Mouse (Mus musculus): ENCODE measurements at regions not wholly inside any gene's neighbourhood (a gene's known extent, or its start where the extent isn't known, plus 50 kb on each side); places are given as distances from the start of the nearest gene placed in this dataset.
A peak's percentile ranks its signal among the peaks of the same experiment; 100 is the strongest.
"Not testable (repeated sequence)": the region's sequence is repeated elsewhere in the genome, so short reads cannot be mapped to it uniquely, and the experiment has no call there.

DNA sequence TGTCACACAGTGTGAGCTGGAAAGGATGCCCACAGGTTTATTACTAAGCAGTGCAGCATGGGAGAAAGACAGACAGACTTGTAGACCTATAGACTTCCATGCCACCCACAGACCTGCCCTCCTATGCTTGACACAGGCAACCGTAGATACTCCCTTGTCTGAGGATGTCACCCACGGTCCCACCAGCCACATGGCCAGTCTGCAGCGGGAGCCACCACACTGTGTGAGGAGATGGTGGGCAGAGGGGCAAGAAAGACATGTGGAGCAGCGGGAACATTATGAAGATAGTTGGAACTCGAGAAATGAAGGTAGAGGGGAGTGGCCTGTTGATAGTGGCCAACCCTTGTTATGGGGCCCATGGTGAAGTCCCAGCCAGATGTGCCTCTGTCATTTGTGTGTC lies 244.0 kb upstream of the Tusc1 start:
- no peak for DNase-seq (ENCODE audit: low spot score)

DNA sequence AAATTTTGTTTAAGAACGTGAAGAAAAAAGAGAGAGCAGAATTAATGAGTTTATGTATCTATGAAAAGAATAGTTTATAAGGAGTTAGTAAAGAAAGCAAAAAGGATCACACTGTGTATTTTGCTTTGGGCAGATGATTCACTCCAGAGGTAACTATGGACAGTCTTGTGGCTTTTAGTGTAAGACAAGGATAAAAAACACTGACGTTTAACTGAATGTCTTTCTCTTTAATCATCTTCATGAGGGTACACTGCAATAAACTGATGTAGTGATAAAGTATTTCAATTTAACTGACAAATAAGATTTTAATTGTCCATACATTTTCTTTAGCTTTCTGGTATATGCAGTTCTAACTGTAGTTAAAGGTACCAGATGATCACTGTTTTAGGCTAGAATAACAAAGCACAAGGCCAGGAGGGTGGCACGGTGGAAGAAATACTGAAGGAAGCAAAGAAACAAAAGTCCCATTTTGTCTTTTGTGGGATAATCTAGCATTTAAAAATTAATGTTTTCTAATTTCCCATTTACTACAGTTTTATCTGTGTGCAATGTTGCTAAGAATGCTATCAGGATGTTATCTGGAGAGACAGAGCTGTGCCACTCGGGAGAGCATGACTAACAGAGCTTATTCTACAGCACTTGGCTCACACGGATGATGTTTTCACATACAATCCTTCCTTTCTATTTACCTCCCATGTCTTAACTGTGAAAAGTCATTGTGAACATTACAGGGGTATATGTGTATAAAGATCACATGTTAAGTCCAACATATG lies 232.4 kb upstream of the Tusc1 start:
- DNase-seq (ENCODE audit: low spot score) = no peak

GRCm38 (mm10) chr4:93555787-93556760 lies 220.8 kb upstream of the Tusc1 start:
- no peak for DNase-seq (ENCODE audit: low spot score)

- DNase-seq (ENCODE audit: low spot score) = not testable (repeated sequence)
These were observed 219.9 kb upstream of the Tusc1 start for GRCm38 (mm10) chr4:93555181-93555580.

GRCm38 (mm10) chr4:93552489-93553160 lies 217.3 kb upstream of the Tusc1 start:
- no peak for DNase-seq (ENCODE audit: low spot score)

DNA sequence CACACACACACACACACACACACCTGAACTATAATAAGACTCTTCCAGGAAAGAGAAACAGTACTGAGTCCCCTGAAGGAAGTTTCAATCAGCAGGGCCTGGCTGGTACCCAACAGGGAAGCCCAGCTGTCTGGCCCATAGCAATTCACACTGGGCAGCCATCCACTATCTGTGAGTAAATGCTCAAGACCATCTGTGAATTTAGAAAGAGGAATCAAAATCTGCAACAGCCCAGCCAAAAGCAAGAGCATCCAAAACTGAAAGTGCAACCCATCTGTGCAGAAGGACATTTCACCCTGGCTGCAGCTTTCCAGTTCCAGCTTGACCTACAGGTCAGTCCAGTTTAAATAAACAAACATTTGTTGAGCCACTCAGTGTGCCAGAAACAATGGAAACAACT lies 215.8 kb upstream of the Tusc1 start:
- peak; percentile 52 for DNase-seq (ENCODE audit: low spot score)

- no peak for DNase-seq (ENCODE audit: low spot score)
These were observed 205.3 kb upstream of the Tusc1 start for GRCm38 (mm10) chr4:93540588-93540987.

- no peak for DNase-seq (ENCODE audit: low spot score)
These were observed 192.1 kb upstream of the Tusc1 start for GRCm38 (mm10) chr4:93527382-93527781.

- DNase-seq (ENCODE audit: low spot score) = no peak
These were observed 185.3 kb upstream of the Tusc1 start for GRCm38 (mm10) chr4:93520454-93521100.

- DNase-seq (ENCODE audit: low spot score) = no peak
These were observed 183.6 kb upstream of the Tusc1 start for GRCm38 (mm10) chr4:93518925-93519324.

DNA sequence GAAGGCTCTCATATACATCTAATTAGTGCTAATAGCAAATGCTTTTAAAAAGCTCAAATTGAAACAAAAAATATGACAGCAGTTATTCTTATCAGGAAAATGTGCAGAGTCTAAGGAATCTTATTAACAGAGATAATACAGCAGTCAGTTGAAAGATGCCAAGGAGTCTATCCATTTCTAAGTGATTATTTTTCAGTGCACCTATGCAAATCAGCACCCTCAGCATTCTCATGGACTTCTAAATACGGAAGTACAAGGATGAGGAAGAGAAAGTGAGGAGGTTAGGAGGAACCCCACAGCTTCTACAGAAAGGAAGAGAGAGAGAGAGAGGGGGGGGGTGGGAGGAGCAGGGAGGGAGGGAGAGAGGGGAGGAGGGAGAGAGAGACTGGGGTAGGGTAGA lies 175.5 kb upstream of the Tusc1 start:
- DNase-seq (ENCODE audit: low spot score) = no peak

GRCm38 (mm10) chr4:93496871-93497270 lies 161.6 kb upstream of the Tusc1 start:
- DNase-seq (ENCODE audit: low spot score) = no peak

DNA sequence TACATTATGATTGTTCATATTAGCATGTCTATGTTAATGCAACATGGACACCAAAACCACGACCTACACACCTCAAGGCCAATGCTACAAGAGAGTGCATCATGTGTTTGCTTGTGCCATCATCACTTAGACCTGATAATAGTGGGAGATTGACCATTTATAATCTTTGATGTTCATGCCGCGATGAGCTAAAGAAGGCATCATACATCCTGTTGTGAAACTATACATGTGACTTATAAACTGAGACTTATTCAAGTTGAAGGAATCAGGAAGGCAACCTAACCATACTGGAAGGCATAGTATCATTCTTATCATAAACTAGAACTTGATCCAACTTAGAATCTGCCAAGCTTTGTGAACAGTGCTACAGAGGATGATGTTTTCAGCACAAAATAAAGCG lies 159.0 kb upstream of the Tusc1 start:
- DNase-seq (ENCODE audit: low spot score) = no peak

- no peak for DNase-seq (ENCODE audit: low spot score)
These were observed 158.6 kb upstream of the Tusc1 start for GRCm38 (mm10) chr4:93493905-93494304.

GRCm38 (mm10) chr4:93493326-93493725 lies 158.0 kb upstream of the Tusc1 start:
- no peak for DNase-seq (ENCODE audit: low spot score)

DNA sequence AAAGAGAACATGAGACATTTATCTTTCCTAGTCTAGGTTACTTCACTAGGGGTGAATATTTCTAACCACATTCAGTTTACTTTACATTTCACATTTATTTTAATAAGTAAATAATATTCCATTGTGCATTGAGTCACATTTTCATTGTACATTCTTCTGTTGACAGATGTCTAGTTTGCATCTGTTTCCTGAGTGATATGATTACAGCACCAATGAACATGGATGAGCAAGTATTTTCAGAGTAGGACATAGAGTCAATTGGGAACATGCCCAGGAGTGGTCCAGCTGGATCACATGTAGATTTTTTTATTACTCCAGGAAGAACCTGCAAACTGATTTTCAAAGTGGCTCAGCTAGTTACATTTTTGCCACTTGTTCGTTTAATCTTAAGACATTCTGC lies 153.3 kb upstream of the Tusc1 start:
- DNase-seq (ENCODE audit: low spot score) = no peak

DNA sequence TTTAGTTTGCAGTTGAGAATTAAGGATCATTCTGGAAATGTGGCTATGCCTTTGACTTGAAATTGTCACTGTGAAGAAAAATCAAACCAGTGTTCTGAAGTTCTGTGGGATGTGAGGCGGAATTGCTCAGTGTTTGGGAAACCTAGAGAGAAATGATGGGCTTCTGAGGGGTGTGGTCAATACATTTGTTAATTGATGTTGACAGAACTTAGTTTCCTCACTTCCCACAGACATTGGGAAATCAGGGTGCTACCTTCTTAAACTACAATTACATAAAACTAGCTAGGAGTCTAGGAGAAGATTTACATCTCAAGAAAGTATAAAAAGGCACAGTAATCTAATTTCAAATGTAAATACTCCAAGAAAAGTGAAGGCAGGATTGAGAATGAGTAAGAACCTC lies 151.1 kb upstream of the Tusc1 start:
- DNase-seq (ENCODE audit: low spot score) = no peak

- no peak for DNase-seq (ENCODE audit: low spot score)
These were observed 145.9 kb upstream of the Tusc1 start for GRCm38 (mm10) chr4:93481247-93481646.

DNA sequence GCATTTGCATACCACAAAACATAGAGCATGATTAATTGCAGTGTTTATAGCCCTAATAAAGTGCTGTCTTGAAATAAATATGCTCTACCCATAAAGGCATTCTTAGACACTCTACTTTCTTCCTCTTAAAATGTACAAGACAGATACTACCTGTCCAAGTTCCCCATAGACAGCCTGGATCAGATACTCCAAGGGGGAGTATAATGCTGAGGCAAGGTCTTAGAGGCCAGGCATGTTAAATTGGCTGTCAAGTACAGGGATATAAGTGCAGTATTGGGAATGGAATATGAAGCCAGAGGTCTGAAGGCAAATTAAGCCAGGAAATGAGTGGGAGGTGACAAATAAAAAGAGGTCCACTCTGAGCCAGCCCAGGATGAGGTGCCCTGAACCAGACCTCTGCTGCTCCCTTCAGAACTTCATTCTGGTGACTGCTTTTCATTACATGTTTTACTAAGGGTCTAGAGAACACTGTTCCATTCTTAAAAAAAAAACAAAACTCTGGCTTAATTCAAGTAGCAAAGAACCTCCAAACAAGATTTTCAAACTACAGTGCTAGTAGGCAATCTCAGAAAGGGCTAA lies 142.0 kb upstream of the Tusc1 start:
- DNase-seq (ENCODE audit: low spot score) = no peak

GRCm38 (mm10) chr4:93467998-93468397 lies 132.7 kb upstream of the Tusc1 start:
- no peak for DNase-seq (ENCODE audit: low spot score)

DNA sequence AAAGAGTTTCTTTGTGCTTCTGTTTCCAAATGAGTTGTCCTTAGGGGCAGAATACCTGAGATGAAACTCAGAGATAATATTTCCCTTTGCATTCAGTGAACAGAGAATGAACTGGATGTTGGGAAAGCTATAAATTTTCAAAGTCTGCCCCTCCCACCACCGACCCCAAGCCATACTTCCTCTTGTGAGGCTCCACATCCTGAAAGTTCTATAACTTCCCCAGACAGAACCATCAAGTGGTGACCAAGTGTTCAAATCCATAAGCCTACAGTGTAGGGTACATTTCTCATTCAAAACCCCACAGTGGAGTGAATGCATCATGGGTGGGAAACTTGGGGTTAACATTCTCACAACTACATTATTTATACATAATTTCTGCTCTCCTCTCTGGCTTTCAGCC lies 132.1 kb upstream of the Tusc1 start:
- DNase-seq (ENCODE audit: low spot score) = no peak

DNA sequence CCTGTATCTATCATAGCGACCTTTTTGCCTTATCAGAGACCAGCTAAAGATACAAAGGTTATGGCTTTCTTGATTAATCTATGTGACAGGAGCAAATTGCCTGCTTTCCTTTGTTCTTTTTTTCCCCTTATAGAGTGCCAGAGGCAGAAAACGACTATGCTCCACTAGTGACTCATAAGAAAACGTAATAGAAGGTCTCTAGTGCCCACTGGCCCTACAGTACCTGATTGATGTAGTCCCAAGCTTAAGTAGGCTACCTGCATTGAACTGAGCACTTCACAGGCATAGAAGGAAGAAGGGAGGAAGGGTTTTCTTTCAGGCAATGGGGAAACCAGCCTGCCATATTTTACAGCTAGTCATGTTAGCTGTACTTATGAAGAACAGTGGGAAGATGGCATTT lies 116.0 kb upstream of the Tusc1 start:
- no peak for DNase-seq (ENCODE audit: low spot score)
